Mouse (Mus musculus): ENCODE results near the gene Pex19.

The Pex19 gene

DNA sequence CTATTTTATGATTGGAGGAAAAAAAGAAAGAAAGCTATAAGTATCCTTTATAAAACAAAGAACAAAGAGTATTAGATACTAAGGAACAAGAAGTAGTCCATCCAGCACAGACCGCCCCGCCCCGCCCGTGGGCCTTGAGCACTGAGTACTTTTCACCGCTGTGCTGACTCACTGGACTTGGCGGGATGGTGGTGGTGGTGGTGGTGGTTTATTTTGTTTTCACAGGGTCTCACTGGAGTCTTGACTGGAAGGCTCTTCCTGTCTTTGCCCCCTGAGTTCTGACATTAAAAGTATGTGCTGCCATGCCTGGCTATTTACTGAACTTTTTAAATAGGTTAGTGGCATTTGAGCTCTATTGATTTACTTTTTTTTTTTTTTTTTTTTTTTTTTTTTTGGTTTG lies 56.5 kb downstream of the Pex19 start:
- no peak for DNase-seq (ENCODE audit: low spot score)

DNA sequence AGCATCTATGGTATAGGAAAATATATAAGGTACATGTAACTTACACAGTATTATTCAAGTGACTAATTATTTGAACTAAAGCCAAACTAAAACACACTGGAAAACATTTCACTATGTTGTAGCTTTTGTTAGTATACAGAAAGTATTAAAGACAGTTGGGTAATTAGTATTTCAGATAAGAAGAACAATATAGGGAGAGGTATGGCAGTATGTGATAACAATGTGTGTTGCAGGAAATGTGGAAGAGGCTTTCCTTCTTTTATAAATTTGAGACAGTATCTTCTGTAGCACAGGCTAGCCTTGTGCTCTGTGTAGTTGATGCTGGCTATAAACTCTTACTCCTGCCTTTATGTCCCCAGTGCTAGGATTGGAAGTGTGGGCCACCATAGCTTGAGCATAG lies 57.4 kb downstream of the Pex19 start:
- no peak for DNase-seq (ENCODE audit: low spot score)
